Mouse (Mus musculus) bone marrow macrophage, adult 2 months (primary cell): ENCODE data around the gene Pou2af1.

Experiments
- CTCF ChIP-seq: IDR thresholded peaks from 2 replicates; pipeline ENCODE4 v1.5.1; 2012; ENCODE audit warnings: low read depth, mild to moderate bottlenecking, low read length, moderate library complexity
- POLR2A ChIP-seq: IDR thresholded peaks from 2 replicates; pipeline ENCODE4 v1.6.1; 2012; ENCODE audit warnings: mild to moderate bottlenecking, low read depth, low read length, borderline replicate concordance

GRCm38 (mm10) chr9:51185871-51186270 is 27.6 kb upstream of the Pou2af1 start:
- TF ChIP-seq POLR2A = no peak
- TF ChIP-seq CTCF = no peak
